Mouse (Mus musculus): ENCODE measurements around the gene Syndig1. TPM values are rescaled to one million over a fixed set of nuclear protein-coding genes. Genes with fewer than 3 reads are reported as not detected.
A peak's percentile ranks its signal among the peaks of the same experiment; 100 is the strongest.

Syndig1 gene
- 3.6 and 4.7 TPM in 2 replicates for polyA plus RNA-seq (2015; fragmentation: Nextera tagmentation; extraction: Ambion mirVana)

DNA sequence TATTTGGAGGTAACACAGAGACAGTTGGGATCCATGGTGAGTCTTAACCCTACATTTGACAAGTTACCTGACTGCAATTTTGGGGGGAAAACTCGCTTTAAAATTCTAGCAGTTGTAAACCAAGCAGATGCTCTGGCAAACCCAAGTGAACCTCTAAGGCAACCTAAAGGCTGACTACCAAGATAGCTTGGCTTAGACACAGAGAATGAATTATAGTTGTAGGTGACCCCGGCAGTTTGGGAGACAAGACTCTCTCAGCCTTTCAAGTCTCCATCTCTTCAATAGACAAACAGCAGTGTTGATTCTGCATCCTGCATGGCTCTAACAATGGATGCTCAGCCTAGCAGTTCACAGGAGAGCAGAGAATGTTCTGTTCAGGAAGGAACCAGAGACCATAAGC, at the start of gene Syndig1:
Gene Syndig1 (plus strand): TSS at position 301 of the 400 bp plus-strand sequence.
- Histone ChIP-seq H3K9ac (no peak within 1 kb of the TSS), H3K9me3 (replicated peaks) (no peaks in the 10 kb centered on the region), H3K4me2 (replicated peaks) (peak within 1 kb of the TSS; percentile 90), H3K27ac (replicated peaks) (no peak within 1 kb of the TSS), H3K36me3 (no peaks in the 10 kb centered on the region), H3K27me3 (peaks cover 39% of the 10 kb centered on the region), H3K4me3 (replicated peaks) (peak within 1 kb of the TSS; percentile 44), H3K4me1 (peaks cover 17% of the 10 kb centered on the region; the same call in 1 of the 2 replicates)
- ATAC-seq (ENCODE audit: insufficient number of reproducible peaks, low FRiP score, low TSS enrichment, low read depth): no peak
- 85% methylated on average over 2 of the region's 2 CpGs for WGBS

DNA sequence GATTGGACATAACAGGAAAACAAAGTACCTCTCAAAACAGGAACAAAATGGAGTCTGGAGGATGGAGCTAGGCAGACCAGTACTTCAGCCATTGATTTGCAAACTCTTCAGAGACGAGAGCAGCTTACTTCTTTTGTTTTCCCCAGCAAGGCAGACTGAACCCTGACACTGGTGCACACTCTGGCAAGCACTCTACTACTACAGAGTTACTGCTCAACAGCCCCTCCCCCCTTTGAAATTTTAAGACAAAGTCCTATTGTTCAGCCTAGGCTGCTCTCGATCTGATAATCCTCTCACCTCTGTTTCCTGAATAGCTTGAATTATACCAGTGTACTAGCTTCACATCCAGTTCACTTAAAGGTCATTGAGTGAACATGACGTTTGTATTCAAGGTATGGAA, 30.4 kb upstream of the Syndig1 start:
- Histone ChIP-seq H3K4me1 (no peaks in the 10 kb centered on the region), H3K9me3 (replicated peaks) (no peaks in the 10 kb centered on the region), H3K27ac (replicated peaks) (no peak overlapping the region), H3K4me3 (replicated peaks) (no peak overlapping the region), H3K9ac (no peak overlapping the region), H3K27me3 (no peaks in the 10 kb centered on the region), H3K36me3 (no peaks in the 10 kb centered on the region), H3K4me2 (replicated peaks) (no peak overlapping the region)
- no peak for ATAC-seq (ENCODE audit: insufficient number of reproducible peaks, low FRiP score, low TSS enrichment, low read depth)
- 2% methylated on average over 3 of the region's 3 CpGs for WGBS

DNA sequence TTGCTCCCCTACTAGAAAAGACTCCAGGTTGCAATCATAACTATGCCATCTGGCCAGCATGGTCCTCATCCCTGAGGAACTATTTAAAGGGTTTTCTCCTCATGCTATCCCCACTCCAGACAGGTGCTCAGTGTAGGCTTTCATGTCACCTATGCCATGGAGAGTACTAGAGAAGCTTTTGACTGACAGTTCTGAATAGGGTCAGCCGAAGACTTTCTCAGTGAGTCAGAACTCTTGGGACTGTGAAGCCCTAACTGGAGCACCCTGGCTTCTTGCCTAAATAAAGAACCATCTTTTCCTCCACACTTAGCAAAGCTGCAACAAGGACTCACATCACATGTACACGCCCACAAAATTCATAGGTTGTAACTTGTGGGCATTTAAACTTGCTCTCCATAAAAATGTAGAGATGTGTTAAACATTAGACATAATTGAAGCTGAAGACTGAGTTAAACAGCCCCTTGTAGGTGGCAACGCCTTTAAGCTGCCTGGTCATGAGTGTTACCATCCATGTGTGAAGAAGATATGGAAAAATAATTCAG, 24.3 kb upstream of the Syndig1 start:
- no peak overlapping the region for H3K9ac ChIP-seq
- H3K4me1 ChIP-seq: no peaks in the 10 kb centered on the region
- H3K27me3 ChIP-seq: no peaks in the 10 kb centered on the region
- H3K9me3 ChIP-seq (replicated peaks): no peaks in the 10 kb centered on the region
- no peak overlapping the region for H3K4me3 ChIP-seq (replicated peaks)
- no peak for ATAC-seq (ENCODE audit: insufficient number of reproducible peaks, low FRiP score, low TSS enrichment, low read depth)
- H3K27ac ChIP-seq (replicated peaks): no peak overlapping the region
- 80% methylated on average over 3 of the region's 3 CpGs for WGBS
- no peak overlapping the region for H3K4me2 ChIP-seq (replicated peaks)
- no peaks in the 10 kb centered on the region for H3K36me3 ChIP-seq

DNA sequence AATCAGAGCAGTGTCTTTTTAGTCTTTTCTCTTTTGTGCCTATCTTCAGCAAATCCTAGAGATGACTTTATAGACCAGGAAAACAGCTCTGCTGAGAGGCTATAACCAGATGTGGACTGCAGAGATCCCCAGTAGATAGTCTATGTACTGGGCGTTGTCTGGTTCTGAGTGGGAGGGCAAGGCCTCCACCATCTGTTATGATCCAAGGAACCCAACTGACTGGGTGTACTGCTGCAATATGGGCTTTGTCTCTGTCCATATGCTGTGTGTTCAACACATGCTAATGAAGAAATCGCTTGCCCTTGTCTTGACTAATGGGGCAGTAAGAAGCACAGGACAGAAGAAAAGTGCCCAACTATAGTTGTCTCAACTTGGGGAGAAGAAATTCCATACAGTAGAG, 23.8 kb upstream of the Syndig1 start:
- 82% methylated on average over 2 of the region's 2 CpGs for WGBS
- no peak for ATAC-seq (ENCODE audit: insufficient number of reproducible peaks, low FRiP score, low TSS enrichment, low read depth)
- no peak overlapping the region for H3K9ac ChIP-seq

DNA sequence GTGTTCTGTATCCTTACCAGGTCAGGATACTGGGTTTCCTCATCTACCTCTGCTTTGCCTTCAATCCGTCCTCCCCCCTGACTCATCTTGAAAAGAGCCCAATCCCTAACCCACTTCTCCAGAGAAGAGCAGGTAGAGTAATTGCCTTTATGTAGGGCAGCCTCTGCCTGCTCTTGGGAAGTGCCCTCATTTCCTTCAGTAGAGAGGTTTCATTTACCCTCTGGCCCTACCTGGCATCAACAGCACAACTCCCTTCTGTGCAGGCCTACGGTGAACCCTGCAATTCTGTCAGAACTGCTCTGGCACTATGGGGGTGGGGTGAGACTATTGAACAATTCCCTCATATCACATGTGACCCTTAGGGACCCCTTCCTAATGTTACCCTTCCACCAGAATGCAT, 16.1 kb upstream of the Syndig1 start:
- Histone ChIP-seq H3K4me3 (replicated peaks) (no peak overlapping the region), H3K4me2 (replicated peaks) (no peak overlapping the region), H3K36me3 (no peaks in the 10 kb centered on the region), H3K27ac (replicated peaks) (no peak overlapping the region), H3K27me3 (no peaks in the 10 kb centered on the region), H3K9ac (no peak overlapping the region), H3K4me1 (no peaks in the 10 kb centered on the region), H3K9me3 (replicated peaks) (no peaks in the 10 kb centered on the region)
- ATAC-seq (ENCODE audit: insufficient number of reproducible peaks, low FRiP score, low TSS enrichment, low read depth): no peak
- 79% methylated on average over 2 of the region's 2 CpGs for WGBS

More for the DNA sequence above, 23.8 kb upstream of the Syndig1 start:
- Histone ChIP-seq H3K27ac (replicated peaks) (no peak overlapping the region), H3K36me3 (no peaks in the 10 kb centered on the region), H3K27me3 (no peaks in the 10 kb centered on the region), H3K4me2 (replicated peaks) (no peak overlapping the region), H3K4me3 (replicated peaks) (no peak overlapping the region), H3K9me3 (replicated peaks) (no peaks in the 10 kb centered on the region), H3K4me1 (no peaks in the 10 kb centered on the region)

DNA sequence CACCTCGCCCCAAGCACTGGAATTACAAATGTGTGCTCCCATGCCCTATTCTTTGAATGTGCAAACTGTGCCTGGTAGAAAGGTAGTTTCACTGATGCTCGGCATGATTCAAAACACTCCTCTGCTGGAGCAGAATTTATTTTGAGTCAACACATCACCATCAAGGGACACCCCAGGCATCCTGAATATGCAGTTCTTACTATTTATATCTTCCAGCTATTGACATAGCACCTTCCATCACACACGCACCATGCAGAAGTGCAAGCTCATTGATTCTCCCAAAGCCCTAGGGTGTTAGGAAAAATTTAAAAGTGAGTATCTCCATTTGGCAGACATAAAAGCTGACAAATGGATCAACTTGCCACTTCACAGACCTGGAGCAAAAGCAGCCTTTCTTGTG, 10.6 kb upstream of the Syndig1 start:
- 59% methylated on average over 3 of the region's 3 CpGs for WGBS
- no peaks in the 10 kb centered on the region for H3K9me3 ChIP-seq (replicated peaks)
- H3K36me3 ChIP-seq: no peaks in the 10 kb centered on the region
- no peak overlapping the region for H3K4me2 ChIP-seq (replicated peaks)
- no peak for ATAC-seq (ENCODE audit: insufficient number of reproducible peaks, low FRiP score, low TSS enrichment, low read depth)
- no peak overlapping the region for H3K4me3 ChIP-seq (replicated peaks)
- no peak overlapping the region for H3K27ac ChIP-seq (replicated peaks)
- no peaks in the 10 kb centered on the region for H3K27me3 ChIP-seq
- no peak overlapping the region for H3K9ac ChIP-seq
- no peaks in the 10 kb centered on the region for H3K4me1 ChIP-seq

DNA sequence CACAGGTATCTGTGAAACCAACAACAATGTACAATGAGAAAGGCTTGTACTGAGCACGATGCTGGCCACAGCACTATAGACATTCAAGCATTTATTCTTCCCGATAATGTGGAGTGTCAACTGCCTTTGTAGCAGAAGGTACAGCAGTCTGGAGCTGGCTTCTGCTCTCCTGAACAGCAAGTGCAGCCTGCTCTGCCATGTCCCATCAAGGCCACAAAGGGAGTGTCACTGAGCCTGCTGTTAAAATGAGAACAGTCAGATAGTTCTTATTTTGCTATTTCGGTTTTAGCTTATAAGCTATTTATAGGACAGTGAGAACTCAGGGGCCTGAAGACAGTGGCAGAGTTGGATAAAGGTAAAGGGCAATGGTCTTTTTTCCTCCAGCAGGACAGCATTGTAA, 9.3 kb upstream of the Syndig1 start:
- WGBS: 87% methylated on average over 3 of the region's 3 CpGs
- Histone ChIP-seq H3K36me3 (no peaks in the 10 kb centered on the region), H3K4me2 (replicated peaks) (no peak overlapping the region), H3K9ac (no peak overlapping the region), H3K27me3 (no peaks in the 10 kb centered on the region), H3K27ac (replicated peaks) (no peak overlapping the region), H3K4me1 (no peaks in the 10 kb centered on the region), H3K4me3 (replicated peaks) (no peak overlapping the region), H3K9me3 (replicated peaks) (no peaks in the 10 kb centered on the region)
- ATAC-seq (ENCODE audit: insufficient number of reproducible peaks, low FRiP score, low TSS enrichment, low read depth): no peak

DNA sequence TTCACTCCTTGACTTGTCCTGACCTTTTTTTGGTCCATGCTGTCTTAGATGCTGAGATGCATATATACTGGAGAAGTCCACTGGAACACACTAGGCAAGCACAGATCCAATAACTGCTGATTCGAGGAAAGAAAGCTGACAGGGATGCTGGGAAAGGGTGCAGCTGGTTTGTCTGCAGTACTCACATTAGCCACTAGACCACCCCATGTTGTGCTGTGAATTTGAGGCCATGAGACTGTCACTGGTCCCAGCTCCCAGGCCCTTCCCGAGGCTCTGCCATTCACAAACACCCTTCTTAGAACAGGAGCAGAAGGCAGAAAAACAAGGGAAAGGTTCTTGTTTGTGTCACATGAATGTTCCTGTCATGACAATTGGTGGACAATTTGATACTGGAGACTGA, 8.8 kb upstream of the Syndig1 start:
- H3K27me3 ChIP-seq: no peaks in the 10 kb centered on the region
- H3K4me2 ChIP-seq (replicated peaks): no peak overlapping the region
- H3K27ac ChIP-seq (replicated peaks): no peak overlapping the region
- 32% methylated on average over 2 of the region's 2 CpGs for WGBS
- H3K4me1 ChIP-seq: no peaks in the 10 kb centered on the region
- no peaks in the 10 kb centered on the region for H3K9me3 ChIP-seq (replicated peaks)
- H3K36me3 ChIP-seq: no peaks in the 10 kb centered on the region
- no peak for ATAC-seq (ENCODE audit: insufficient number of reproducible peaks, low FRiP score, low TSS enrichment, low read depth)
- no peak overlapping the region for H3K4me3 ChIP-seq (replicated peaks)
- H3K9ac ChIP-seq: no peak overlapping the region

DNA sequence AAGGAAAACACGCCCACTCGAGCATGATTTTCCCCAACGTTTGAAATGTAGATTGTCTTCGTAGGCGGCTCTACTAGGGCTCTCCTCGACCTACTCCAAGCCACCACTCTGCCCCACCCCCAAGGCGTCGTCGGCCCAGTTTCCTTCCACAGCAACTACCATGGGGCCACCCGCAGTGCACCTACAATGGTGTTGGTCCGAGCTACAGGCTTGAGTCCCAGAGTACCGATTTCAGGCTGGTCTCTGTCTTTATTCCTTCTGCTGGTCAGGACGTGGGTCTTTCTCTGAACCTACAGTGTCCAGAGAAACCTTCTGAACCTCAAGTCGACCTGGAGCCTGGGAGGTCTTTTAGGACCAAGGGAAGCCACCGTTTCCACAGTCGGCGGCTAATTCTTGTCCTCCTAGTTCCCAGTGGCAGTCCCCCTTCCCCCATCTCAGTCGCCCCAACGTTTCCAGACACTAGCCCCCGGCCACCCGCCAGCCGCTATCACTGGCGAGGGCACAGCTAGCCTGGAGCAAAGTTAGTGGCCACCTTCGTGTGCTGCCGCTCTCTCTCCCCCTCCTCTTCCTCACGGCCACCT, 1.0 kb downstream of the Syndig1 start:
- Histone ChIP-seq H3K36me3 (no peaks in the 10 kb centered on the region), H3K27ac (replicated peaks) (no peak overlapping the region), H3K4me3 (replicated peaks) (peak overlapping the region; percentile 44), H3K9me3 (replicated peaks) (no peaks in the 10 kb centered on the region), H3K4me1 (peaks cover 17% of the 10 kb centered on the region; the same call in 1 of the 2 replicates), H3K9ac (no peak overlapping the region), H3K27me3 (peaks cover 39% of the 10 kb centered on the region), H3K4me2 (replicated peaks) (peak overlapping the region; percentile 90)
- 5% methylated on average over 26 of the region's 26 CpGs for WGBS
- ATAC-seq (ENCODE audit: insufficient number of reproducible peaks, low FRiP score, low TSS enrichment, low read depth): no peak

DNA sequence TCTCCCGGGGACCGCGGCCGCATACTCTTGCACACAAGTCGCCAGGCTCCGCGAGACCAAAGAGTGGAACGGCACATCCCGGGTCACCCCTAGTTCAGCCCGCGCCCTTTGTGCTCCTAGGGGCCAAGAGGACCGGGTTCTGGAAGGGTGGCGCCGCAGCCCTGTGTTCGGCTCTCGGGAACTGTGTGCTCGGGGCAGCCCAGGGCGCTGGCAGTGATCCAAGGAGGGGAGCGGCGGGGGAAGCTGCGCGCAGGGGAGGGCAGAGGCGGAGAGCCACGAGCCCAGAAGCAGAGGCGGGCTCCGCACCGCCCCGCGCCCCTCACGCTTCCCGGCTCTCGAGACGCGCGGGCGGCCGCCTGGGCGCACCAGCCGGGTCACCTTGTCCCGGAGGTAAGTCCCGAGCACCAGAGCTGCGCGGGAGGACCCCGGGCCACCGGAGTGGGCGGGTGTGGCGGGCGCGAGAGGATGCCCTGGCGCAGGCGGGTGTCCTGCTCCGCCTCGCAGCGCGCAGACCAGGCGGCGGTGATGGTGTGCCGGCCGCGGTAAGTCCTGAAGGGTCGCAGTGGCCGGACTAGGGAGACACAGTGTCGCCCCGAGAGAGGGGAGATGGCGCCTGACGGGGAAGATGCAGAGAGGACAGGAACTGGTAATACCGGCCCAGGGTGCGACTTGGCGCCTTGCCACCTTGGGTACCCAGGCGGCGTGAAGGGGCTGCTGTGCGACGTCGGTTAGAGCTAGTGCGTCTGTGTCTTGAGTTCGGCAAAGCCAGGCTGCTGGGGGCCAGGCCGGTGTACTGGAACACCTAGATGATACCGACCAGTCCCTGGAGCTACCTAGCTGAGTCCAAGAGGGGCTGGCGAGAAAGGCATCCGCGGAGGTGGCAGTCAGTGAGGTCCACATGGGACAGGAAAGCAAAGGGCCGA, 1.8 kb downstream of the Syndig1 start, which contains the start of gene C530025M09Rik:
Gene C530025M09Rik (minus strand): TSS at position 678 of the 923 bp plus-strand sequence.
- ATAC-seq (ENCODE audit: insufficient number of reproducible peaks, low FRiP score, low TSS enrichment, low read depth): peak; percentile 80
- under 1% methylated on average over 75 of the region's 82 CpGs for WGBS

DNA sequence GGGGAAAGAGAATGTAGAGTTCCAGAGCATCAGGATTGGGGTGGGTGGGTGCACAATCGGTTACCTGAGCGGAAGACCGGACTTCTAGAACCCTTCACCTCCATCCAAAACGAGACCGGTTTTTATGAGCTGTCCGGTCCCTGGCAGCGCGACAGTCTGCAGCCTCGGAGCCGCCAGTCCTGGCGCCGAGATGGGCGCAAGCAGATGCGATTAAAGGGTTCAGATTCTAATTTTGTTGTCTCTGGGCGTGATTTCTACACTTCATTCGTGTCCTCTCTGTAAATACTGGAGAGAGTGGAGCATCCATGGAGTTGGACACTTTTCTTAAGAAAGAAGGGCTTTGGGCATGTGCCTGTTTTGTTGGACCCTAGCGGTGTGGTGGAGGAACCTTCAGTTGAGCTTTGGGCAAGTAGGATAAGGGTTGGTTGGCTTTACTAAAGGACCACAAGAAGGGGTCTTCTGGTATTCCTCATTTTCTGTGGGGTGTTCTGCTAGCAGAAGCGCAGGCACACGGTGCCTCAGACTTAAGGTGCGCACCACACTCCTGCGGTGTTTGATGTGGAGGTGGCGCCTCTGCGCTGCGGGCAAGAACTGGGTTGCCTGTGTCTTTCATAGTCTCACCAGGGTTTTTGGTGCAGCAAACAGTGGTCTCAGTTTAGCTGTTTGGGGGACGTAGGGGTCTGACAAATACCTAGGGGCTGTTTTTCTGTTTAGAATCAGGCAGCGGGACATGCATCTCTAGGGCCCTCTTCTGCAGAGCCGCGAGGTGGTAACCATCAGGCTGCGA, 2.6 kb downstream of the Syndig1 start:
- H3K9ac ChIP-seq: no peak overlapping the region
- H3K27me3 ChIP-seq: peaks cover 39% of the 10 kb centered on the region
- H3K36me3 ChIP-seq: no peaks in the 10 kb centered on the region
- no peak for ATAC-seq (ENCODE audit: insufficient number of reproducible peaks, low FRiP score, low TSS enrichment, low read depth)
- H3K4me2 ChIP-seq (replicated peaks): peak overlapping the region; percentile 90
- WGBS: 3% methylated on average over 29 of the region's 29 CpGs
- H3K4me1 ChIP-seq: peaks cover 17% of the 10 kb centered on the region; the same call in 1 of the 2 replicates
- H3K9me3 ChIP-seq (replicated peaks): no peaks in the 10 kb centered on the region
- H3K4me3 ChIP-seq (replicated peaks): peak overlapping the region; percentile 44
- no peak overlapping the region for H3K27ac ChIP-seq (replicated peaks)

More for the DNA sequence above, 1.8 kb downstream of the Syndig1 start, which contains the start of gene C530025M09Rik:
- Histone ChIP-seq H3K27me3 (peaks cover 39% of the 10 kb centered on the region), H3K9ac (no peak within 1 kb of the TSS), H3K27ac (replicated peaks) (no peak within 1 kb of the TSS), H3K9me3 (replicated peaks) (no peaks in the 10 kb centered on the region), H3K4me2 (replicated peaks) (peak within 1 kb of the TSS; percentile 90), H3K4me3 (replicated peaks) (peak within 1 kb of the TSS; percentile 44), H3K4me1 (peaks cover 17% of the 10 kb centered on the region; the same call in 1 of the 2 replicates), H3K36me3 (no peaks in the 10 kb centered on the region)

Data from embryonic facial prominence, embryonic 15.5 days (tissue).